Mouse (Mus musculus) cerebellum, adult 18-20 months (tissue): ENCODE measurements at regions not wholly inside any gene's neighbourhood (a gene's known extent, or its start where the extent isn't known, plus 50 kb on each side); places are given as distances from the start of the nearest gene placed in this dataset.

Experiments used
- DNase-seq, 2 experiments: peaks; one replicate each; pipeline ENCODE4 v3.0.0; 2021

GRCm38 (mm10) chr2:115326526-115326925 lies 255.0 kb upstream of the BC052040 start:
- DNase-seq: no peak

GRCm38 (mm10) chr2:115338178-115338577 lies 243.3 kb upstream of the BC052040 start:
- DNase-seq: no peak

- no peak for DNase-seq
Measured at GRCm38 (mm10) chr2:115339034-115339433, 242.5 kb upstream of the BC052040 start.

- no peak for DNase-seq
Measured at GRCm38 (mm10) chr2:115342360-115342759, 239.2 kb upstream of the BC052040 start.

- no peak for DNase-seq
Measured at GRCm38 (mm10) chr2:115346551-115346950, 235.0 kb upstream of the BC052040 start.

GRCm38 (mm10) chr2:115348263-115348662 lies 233.3 kb upstream of the BC052040 start:
- DNase-seq: no peak

- no peak for DNase-seq
Measured at GRCm38 (mm10) chr2:115371072-115371471, 210.4 kb upstream of the BC052040 start.

GRCm38 (mm10) chr2:115375336-115375735 lies 206.2 kb upstream of the BC052040 start:
- DNase-seq: no peak

GRCm38 (mm10) chr2:115384414-115385180 lies 196.9 kb upstream of the BC052040 start:
- DNase-seq: no peak

- no peak for DNase-seq
Measured at GRCm38 (mm10) chr2:115385207-115386168, 196.0 kb upstream of the BC052040 start.

GRCm38 (mm10) chr2:115391575-115391974 lies 189.9 kb upstream of the BC052040 start:
- no peak for DNase-seq

GRCm38 (mm10) chr2:115392082-115392762 lies 189.3 kb upstream of the BC052040 start:
- DNase-seq: no peak

- DNase-seq: no peak
Measured at GRCm38 (mm10) chr2:115394091-115394490, 187.4 kb upstream of the BC052040 start.

- DNase-seq: no peak
Measured at GRCm38 (mm10) chr2:115398550-115398949, 183.0 kb upstream of the BC052040 start.

GRCm38 (mm10) chr2:115399107-115399740 lies 182.3 kb upstream of the BC052040 start:
- DNase-seq: no peak

- DNase-seq: no peak
Measured at GRCm38 (mm10) chr2:115399987-115400550, 181.4 kb upstream of the BC052040 start.

- no peak for DNase-seq
Measured at GRCm38 (mm10) chr2:115402246-115402645, 179.3 kb upstream of the BC052040 start.

GRCm38 (mm10) chr2:115432476-115432875 lies 149.0 kb upstream of the BC052040 start:
- DNase-seq: no peak

GRCm38 (mm10) chr2:115441100-115441499 lies 140.4 kb upstream of the BC052040 start:
- no peak for DNase-seq

GRCm38 (mm10) chr2:115449783-115450483 lies 131.6 kb upstream of the BC052040 start:
- DNase-seq: no peak

GRCm38 (mm10) chr2:115455593-115455992 lies 125.9 kb upstream of the BC052040 start:
- no peak for DNase-seq
